Mouse (Mus musculus): ENCODE data around the gene Gtf3c1.

DNA sequence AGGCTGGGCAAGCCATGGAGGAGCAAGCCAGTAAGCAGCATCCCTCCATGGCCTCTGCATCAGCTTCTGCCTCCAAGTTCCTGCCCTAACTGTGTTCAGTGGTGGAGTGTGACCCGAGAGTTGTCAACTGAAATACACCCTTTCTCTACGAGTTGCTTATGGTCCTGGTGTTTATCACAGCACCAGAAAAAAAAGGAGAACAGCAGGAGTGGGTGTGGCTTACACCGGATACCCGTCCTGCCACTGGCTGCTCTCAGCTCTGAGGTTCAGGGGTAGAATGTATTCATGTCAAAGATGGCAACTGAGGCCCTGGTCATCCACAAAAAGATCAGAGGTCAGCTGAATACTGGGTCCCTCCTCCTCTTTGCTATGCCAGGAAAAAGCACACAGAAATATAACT is 87.5 kb downstream of the Gtf3c1 start:
- TF ChIP-seq CTCF (IDR thresholded peaks at IDR 0.05; ENCODE audit: borderline replicate concordance, control insufficient read depth, extremely low read depth, insufficient read depth, low read length, poor library complexity) (no peak), POLR2A (IDR thresholded peaks at IDR 0.05; ENCODE audit: control insufficient read depth, extremely low read depth, insufficient read depth, low read length, poor library complexity) (no peak)
